Mouse (Mus musculus) frontal cortex, adult 2 months (tissue): ENCODE results near the gene Hid1. TPM values are rescaled to one million over a fixed set of nuclear protein-coding genes. Genes with fewer than 3 reads are reported as not detected.
"Not testable (repeated sequence)": the region's sequence is repeated elsewhere in the genome, so short reads cannot be mapped to it uniquely, and the experiment has no call there.

ENCODE experiments used
- DNase-seq, 2 experiments: peaks; one replicate each; pipeline ENCODE4 v3.0.0; 2022; ENCODE audit warnings: low spot score in 1 of 2; ENCODE audit errors: extremely low spot score in 1 of 2
- polyA plus RNA-seq: library from polyadenylated mRNA; depleted of rRNA; stranded (reverse); fragments of >200 nt; gene quantifications from 2 replicates; pipeline ENCODE4 v1.2.3, GENCODE M21; 2012; rRNA removed

The Hid1 gene
- polyA plus RNA-seq = 97.9 and 106 TPM in 2 replicates

- DNase-seq = peak; percentile 76 to 91
Observed at GRCm38 (mm10) chr11:115367395-115367944, at the start of gene Hid1. Gene Hid1, minus strand, starts transcription at chr11:115367756.

DNA sequence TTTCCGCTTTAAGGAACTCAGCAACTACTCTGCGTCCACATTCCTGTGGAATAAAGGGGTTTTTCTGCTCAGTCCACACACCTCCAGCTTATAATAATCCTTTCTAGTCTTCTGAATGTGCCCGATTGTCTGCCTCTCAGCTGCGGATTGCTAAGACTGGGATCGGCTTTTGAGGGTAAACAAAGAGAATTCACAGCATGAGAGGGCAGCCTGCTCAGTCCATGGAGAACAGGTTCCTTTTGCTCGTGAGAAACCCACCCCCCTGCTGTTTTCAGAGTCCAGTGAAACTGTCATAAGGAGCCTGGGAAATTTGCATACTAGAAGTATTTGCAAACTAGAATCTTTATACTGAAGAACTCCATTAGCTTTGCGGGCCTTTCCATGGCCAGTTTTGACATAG is 42.0 kb upstream of the Hid1 start:
- DNase-seq = no peak

- DNase-seq = no peak
Observed at GRCm38 (mm10) chr11:115408266-115408920, 40.8 kb upstream of the Hid1 start.

DNA sequence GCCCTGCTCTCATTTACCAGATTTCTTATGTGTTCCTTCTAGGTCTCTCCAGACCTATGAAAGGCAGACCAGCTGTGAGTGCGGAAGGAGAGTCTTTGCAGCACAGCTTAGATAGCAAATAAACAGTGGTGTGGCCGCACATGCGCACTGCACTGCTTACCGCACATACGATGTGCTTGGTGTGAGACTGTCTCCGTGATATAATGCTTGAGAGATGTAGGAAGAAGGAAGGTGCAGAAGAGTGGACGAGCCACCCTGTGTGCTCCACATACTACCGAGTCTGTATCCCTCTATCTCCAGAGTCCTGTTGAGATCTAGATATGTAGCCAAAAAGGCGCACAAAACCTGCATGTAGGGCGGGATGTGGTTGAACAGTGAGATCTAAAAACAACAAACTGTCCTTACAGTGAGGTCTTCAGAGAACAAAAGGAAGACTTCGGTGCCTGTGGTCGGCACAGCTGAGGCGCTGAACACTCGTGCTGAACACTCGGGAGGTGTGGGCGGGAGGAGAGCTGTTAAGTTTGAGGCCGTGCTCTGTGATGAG is 39.4 kb upstream of the Hid1 start:
- DNase-seq = no peak

DNA sequence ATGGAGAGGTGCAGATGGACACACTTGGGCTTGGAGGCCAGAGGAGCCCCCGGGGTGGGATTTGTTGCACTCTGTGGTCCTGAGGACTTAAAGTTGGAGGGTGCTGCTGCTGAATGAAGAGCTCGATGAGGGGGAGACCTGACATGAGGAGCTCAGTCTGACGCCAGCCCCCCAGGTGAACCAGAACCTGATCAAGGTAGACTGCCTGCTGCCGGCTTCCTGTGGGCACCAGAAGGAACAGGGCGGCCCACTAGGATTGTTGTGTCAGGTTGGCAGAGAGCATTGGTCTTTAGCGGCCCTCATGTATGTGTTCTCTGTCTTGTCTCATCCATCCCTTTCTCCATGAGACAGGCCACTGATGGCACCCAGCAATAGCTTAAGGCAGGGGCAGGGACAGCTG is 38.2 kb upstream of the Hid1 start:
- no peak for DNase-seq

DNA sequence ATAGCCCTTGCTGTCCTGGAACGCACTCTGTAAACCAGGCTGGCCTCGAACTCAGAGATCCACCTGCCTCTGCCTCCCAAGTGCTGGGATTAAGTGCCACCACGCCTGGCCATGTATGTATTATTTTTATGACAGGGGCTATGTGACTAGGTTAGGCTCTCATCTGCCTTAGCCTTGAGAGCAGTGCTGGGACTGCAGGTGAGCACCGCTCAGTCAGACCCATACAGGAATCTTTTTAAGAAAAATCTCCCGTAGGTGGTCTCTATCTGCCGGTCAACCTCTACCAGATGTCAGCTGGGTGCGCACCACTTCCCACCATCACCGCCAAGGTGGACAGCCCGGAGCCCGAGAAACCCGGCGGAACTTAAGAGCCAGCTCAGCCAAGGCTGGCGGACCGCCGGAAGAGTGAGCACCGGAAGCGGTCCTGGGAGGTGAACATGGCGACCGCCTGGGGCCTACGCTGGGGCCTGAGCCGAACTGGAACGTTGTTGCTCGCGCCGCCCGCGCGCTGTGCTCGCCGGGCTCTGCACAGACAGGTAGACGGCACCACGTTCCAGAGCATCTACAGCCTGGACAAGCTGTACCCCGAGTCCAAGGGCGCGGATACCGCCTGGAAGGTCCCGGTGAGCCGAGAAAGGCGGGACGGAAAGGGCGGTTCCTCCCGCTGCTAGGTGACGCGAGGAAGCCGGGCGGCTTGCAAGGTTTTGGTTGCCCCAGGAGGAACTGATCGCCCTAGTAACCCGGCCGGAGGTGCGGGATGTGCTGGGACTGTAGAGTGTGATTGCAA is 36.0 kb upstream of the Hid1 start, which contains the start of gene Mrpl58:
TSS of gene Mrpl58 (plus strand) at position 415 of the 787 bp plus-strand sequence.
- peak; percentile 56 to 88 for DNase-seq

- peak in 1 of 2 experiments; percentile 60 for DNase-seq
Observed at GRCm38 (mm10) chr11:115400630-115401391, 33.3 kb upstream of the Hid1 start.

DNA sequence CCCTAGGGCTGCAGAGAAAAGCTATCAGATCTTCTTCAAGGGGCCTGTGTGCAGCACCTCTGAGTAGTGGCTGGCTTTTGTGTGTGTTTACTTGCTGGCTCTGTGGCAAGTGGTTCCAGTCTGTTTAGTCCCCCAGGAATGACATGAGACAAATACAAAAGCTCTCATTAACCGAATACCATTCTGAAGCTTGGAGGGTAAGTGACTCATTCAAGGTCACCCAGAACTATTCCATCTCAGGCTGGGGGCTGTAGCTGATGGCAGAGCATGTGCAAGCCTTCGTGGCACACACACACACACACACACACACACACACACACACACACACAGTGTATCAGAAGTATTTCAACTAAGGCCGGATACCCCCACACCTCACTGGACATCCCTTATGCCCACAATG is 32.6 kb upstream of the Hid1 start:
- DNase-seq = no peak

DNA sequence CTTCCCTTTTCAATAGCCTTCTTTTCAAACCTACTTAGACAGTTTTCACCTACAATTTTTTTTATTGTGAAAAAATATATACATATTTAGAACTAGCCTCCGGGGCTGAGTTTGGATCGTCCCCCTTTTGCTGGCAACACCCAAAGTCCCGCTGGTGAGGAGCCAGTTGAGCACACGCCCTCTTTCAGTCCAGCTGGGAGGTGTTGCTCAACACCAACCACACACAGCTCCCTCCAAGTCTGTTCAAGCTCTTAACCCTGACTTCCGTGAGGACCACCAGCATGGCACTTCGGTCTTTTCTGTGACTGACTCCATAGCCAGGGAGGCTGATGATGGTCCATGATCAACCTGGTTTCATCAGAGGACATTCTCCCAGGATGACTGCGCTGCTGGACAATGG is 30.5 kb upstream of the Hid1 start:
- DNase-seq = no peak

- DNase-seq = no peak
Observed at GRCm38 (mm10) chr11:115393721-115394325, 26.3 kb upstream of the Hid1 start.

- DNase-seq = no peak
Observed at GRCm38 (mm10) chr11:115391358-115391757, 23.8 kb upstream of the Hid1 start.

- DNase-seq = not testable (repeated sequence)
Observed at GRCm38 (mm10) chr11:115386859-115387258, 19.3 kb upstream of the Hid1 start.

GRCm38 (mm10) chr11:115384587-115384986 is 17.0 kb upstream of the Hid1 start:
- no peak for DNase-seq

DNA sequence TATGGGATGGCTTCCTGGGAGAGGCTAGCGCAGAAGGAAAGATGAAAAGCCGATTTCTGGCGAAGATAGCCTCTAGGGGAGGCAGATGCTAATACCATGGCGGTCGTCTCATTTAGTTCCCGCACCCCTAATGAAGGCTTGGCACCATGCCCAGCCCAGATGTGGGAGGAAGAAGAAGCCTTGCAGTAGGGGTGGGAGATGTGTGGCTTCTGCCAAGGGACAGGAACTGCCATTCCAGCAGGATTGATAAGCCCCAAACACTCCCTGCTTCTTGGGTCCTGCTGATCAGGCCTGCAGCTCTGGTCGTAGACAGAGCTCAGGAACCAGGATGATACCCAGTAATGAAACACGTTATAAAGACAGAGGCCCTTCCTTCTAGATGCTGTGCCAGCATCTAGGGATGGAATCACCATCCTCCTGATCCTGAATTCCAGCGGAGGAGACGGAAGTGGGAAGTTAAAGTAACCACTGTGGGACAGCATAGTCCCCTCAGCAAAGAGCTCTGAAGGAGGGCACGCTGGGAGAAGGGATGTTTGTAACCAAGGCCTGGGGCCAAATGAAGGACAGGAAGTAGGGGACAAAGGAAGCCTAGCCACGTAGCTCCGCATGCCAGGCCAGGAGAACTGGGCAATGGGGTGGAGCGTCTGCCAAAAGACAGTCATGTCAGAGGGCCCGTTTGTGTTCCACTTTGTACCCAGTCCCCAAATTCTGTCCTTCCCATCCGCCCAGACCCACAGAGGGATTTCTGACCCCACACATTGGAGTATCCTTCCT is 16.3 kb upstream of the Hid1 start:
- DNase-seq = peak in 1 of 2 experiments; percentile 64

- DNase-seq = peak in 1 of 2 experiments; percentile 9
Observed at GRCm38 (mm10) chr11:115382891-115383290, 15.3 kb upstream of the Hid1 start.

DNA sequence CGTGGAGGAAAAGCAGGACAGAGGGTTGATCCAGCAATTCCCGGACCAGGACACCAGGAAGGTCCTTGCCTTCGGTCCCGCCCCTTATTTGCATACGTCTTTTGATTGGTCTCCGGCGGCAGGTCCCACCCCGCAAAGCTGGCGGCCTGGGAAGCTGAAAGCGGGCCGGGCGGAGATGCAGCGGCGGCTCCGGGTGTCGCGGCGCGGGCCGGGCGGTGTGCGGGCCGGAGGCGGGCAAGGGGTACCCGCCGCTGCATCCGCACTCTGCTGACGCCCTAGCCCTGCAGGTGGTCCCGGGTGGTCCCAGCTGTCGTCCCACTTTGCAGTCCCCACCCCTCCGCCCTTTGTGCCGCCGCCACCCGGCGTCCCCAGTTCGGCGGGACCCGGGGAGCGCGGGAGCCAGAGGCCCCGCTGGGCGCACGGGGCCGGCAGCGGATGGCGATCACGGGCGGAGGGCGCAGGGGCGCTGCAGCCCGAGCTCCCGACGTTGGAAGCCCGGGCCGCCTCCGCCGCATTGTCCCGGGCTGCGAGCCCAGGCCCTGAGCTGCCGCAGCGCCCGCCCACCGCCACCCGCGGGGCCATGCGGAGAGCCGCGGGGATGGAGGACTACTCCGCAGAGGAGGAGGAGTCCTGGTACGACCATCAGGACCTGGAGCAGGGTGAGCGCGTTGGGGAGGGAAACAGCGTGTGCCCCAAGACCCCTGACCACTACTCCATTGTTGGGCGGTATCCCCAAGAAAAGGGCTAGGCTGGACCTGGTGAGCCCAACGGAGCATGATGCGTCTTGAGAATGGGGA is 14.4 kb upstream of the Hid1 start, which contains the start of gene Cdr2l:
TSS of gene Cdr2l (plus strand) at position 174 of the 797 bp plus-strand sequence.
- DNase-seq = peak; percentile 73 to 90

DNA sequence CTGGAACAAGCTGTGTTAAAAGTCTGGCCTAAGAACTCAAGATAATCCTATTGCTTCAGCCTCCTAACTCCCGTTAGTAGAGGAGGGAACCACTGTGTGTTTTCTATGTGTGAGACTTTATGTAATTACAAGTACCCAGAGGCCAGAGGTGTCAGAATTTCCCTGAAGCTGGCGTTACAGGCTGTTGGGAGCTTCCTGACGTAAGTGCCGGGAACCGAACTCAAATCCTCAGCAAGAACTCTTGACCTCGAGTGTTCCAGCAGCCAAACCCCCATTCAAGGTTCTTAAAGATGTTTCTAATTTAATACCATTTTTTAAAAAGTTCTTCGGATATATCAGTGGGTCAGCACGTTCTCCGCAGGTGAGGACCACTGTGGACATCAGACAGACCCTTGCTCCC is 13.7 kb upstream of the Hid1 start:
- DNase-seq = no peak

DNA sequence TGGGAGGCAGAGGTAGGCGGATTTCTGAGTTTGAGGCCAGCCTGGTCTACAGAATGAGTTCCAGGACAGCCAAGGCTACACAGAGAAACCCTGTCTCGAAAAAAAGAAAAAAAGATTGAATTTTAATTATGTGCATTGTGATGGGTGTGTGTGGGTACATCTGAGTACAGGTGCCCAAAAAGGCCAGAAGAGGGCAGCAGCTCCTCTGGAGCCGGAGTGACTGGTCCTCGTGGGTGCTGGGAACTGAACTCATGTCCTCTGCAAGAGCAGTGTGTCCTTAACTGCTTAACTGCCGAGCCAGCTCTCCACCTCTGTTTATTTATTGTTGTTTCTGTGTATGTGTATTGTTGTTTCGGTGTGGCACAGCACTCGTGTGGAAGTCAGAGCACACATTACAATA is 10.3 kb upstream of the Hid1 start:
- no peak for DNase-seq

- no peak for DNase-seq
Observed at GRCm38 (mm10) chr11:115377254-115377653, 9.7 kb upstream of the Hid1 start.
